Mouse (Mus musculus) frontal cortex, adult 2 months (tissue): ENCODE measurements around the gene Vmn2r31. TPM values are rescaled to one million over a fixed set of nuclear protein-coding genes. Genes with fewer than 3 reads are reported as not detected.
"Not testable (repeated sequence)": the region's sequence is repeated elsewhere in the genome, so short reads cannot be mapped to it uniquely, and the experiment has no call there.

Experiments used
- DNase-seq, 2 experiments: peaks; one replicate each; pipeline ENCODE4 v3.0.0; 2022; ENCODE audit warnings: low spot score in 1 of 2; ENCODE audit errors: extremely low spot score in 1 of 2
- polyA plus RNA-seq: library from polyadenylated mRNA; depleted of rRNA; stranded (reverse); fragments of >200 nt; gene quantifications from 2 replicates; pipeline ENCODE4 v1.2.3, GENCODE M21; 2012; rRNA removed

Gene Vmn2r31
- polyA plus RNA-seq = not detected in 2 replicates

DNA sequence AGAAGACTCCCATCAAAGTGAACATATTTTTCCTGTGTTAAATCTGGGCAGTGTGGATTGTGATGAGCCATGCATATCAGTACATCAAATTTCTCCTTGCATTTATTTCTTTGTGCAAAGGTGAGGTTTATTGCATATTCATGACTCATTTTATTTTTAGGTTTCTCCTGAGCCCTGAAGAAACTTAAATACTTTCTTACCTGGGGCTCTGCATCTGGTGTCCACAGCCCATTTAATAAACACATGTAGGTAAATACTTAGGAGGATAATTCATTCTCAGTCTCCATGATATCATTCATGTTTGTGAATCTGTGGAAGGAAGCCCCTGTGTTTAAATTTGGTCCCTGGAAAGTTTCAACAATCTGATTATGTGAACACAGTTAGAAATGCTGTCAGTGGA lies at the start of gene Vmn2r31:
TSS of gene Vmn2r31 (minus strand) at position 101 of the 400 bp plus-strand sequence.
- DNase-seq = not testable (repeated sequence)

DNA sequence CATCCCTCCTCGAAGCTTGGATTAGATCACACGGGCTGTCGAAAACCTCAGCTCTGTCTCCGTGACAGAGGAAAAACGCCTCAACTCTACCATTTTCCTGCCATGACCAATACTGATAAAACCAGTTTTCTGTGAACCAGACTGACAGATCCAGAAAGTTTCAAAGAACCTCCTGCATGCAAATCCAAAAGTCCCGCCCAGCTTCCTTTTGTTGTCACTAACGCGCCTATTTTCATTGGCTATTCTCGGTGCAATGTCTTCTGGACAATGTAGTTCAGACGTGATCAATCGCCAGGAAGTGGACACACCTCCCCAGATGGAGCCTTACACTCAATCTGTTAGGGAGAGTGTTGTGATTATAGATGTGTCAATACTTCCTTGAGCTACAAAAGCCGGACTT lies 25.1 kb downstream of the Vmn2r31 start, which contains the start of gene Gm45783:
TSS of gene Gm45783 (minus strand) at position 143 of the 400 bp plus-strand sequence.
- not testable (repeated sequence) for DNase-seq

DNA sequence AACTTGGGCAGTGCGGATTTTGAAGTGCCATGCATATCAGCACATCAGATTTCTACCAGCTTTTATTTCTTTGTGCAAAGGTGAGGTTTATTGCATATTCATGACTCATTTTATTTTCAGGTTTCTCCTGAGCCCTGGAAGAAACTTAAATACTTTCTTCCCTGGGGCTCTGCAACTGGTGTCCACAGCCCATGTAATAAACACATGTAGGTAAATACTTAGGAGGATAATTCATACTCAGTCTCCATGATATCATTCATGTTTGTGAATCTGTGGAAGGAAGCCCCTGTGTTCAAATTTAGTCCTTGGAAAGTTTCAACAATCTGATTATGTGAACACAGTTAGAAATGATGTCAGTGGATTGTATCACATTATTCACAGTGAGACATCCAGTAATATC lies 62.0 kb downstream of the Vmn2r31 start, which contains the start of gene Vmn2r30:
TSS of gene Vmn2r30 (minus strand) at position 101 of the 400 bp plus-strand sequence.
- not testable (repeated sequence) for DNase-seq

Other genes with a start within 250 kb of the Vmn2r31 start
- gene Zfp418, start 228.4 kb downstream of the Vmn2r31 start, polyA plus RNA-seq = 2.2 and 2.6 TPM in 2 replicates
- 15.8 and 18.1 TPM in 2 replicates for gene Zfp772, start 189.7 kb downstream of the Vmn2r31 start, polyA plus RNA-seq
- gene Vmn2r29, start 152.4 kb downstream of the Vmn2r31 start, polyA plus RNA-seq = 3.8 and 4.3 TPM in 2 replicates
- gene Gm45844, start 121.4 kb downstream of the Vmn2r31 start, polyA plus RNA-seq = 8.2 and 9.9 TPM in 2 replicates
- gene Clcn4, start 98.9 kb downstream of the Vmn2r31 start, polyA plus RNA-seq = 97.8 and 100 TPM in 2 replicates
- gene Vmn2r30, start 62.1 kb downstream of the Vmn2r31 start, polyA plus RNA-seq = not detected in 2 replicates
- not detected in 2 replicates for gene Gm45783, start 25.1 kb downstream of the Vmn2r31 start, polyA plus RNA-seq
- not detected in 2 replicates for gene Vmn2r32, start 80.3 kb upstream of the Vmn2r31 start, polyA plus RNA-seq
- not detected in 2 replicates for gene Vmn2r33, start 167.1 kb upstream of the Vmn2r31 start, polyA plus RNA-seq